ENCODE assay signal across 8 mouse cellular contexts in the genomic region with DNA sequence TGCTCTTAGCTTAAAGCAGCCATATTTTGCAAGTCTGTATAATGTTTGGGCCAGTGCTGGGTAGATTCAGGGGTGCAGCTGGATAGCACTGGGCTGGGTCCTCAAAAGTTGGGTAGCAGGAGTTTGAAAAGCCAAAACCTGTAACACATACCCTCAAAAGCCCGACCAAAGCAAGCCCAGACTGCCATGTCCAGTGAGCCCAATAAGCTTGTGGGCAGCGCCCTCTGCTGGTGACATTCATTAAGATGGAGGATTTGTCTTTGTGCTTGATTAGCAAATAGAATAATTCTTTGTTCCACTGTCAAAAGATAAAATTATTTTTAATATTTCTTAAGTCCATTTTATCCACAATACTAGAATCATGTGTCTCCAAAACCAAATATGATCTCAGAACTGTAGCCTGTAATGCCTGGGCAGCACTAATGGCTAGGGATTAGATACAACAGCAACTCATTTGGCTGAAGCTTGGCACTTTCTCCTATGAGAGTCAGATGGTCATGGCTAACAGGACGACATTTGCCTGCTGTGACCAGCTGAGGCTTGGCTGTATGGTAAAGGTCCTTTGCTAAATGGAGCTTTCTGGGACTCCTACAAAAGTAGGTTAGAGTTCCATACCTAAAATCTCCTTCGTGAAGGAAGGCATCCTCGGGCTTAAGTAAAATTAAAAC. TPM values are rescaled to one million over a fixed set of nuclear protein-coding genes. Genes with fewer than 3 reads are reported as not detected.
DNase-seq lines count a peak whose midpoint lies in the region; ATAC-seq lines count a peak whose summit lies in the region.

No protein-coding gene starts in this region.

- no peaks in the 10 kb centered on the region for H3K9me3 ChIP-seq in heart, embryonic 12.5 days (replicated peaks)
- no peaks in the 10 kb centered on the region for H3K9me3 ChIP-seq in forebrain, embryonic 15.5 days
- no peaks in the 10 kb centered on the region for H3K9me3 ChIP-seq in hindbrain, embryonic 16.5 days (ENCODE audit: control insufficient read depth, low read length)

- no peaks in the 10 kb centered on the region for H3K36me3 ChIP-seq in heart, embryonic 12.5 days
- H3K36me3 ChIP-seq in forebrain, embryonic 15.5 days, result no peaks in the 10 kb centered on the region
- H3K36me3 ChIP-seq in hindbrain, embryonic 16.5 days (ENCODE audit: control insufficient read depth, insufficient read depth, low read length), result no peaks in the 10 kb centered on the region

- 43% methylated on average over 5 of the region's 5 CpGs for WGBS in heart, embryonic 12.5 days
- 39% methylated on average over 5 of the region's 5 CpGs for WGBS in forebrain, embryonic 15.5 days
- WGBS in hindbrain, embryonic 16.5 days, result 41% methylated on average over 5 of the region's 5 CpGs

- H3K4me3 ChIP-seq in heart, embryonic 12.5 days, result no peak overlapping the region
- H3K4me3 ChIP-seq in forebrain, embryonic 15.5 days, result no peak overlapping the region
- H3K4me3 ChIP-seq in hindbrain, embryonic 16.5 days (ENCODE audit: low read length), result no peak overlapping the region

- DNase-seq in heart, adult 11 months, result peak; percentile 91
- peak; percentile 32 for DNase-seq in c-Kit-positive CD71-positive TER-119-positive erythroid progenitor cells, embryonic 14.5 days (ENCODE audit: low spot score)
- DNase-seq in left cerebral cortex, postnatal 36 days (ENCODE audit: low spot score in 2 of 2), result peak; percentile 68 to 80
- peak; percentile 62 to 77 for DNase-seq in natural killer cell, adult 2 months (ENCODE audit: low spot score in 2 of 2)
- peak; percentile 43 to 62 for DNase-seq in spleen, postnatal 36 days (ENCODE audit: low spot score in 2 of 2)

- no peak overlapping the region for H3K9ac ChIP-seq in heart, embryonic 12.5 days
- no peak overlapping the region for H3K9ac ChIP-seq in forebrain, embryonic 15.5 days (replicated peaks)
- no peak overlapping the region for H3K9ac ChIP-seq in hindbrain, embryonic 16.5 days (ENCODE audit: low read depth, low read length)

- ATAC-seq in heart, embryonic 12.5 days (ENCODE audit: insufficient number of reproducible peaks, low FRiP score), result no peak
- ATAC-seq in forebrain, embryonic 15.5 days (replicated peaks), result peak; percentile 71; the same call in 1 of the 2 replicates
- peak; percentile 68 for ATAC-seq in hindbrain, embryonic 16.5 days

- no peaks in the 10 kb centered on the region; the same call in 1 of the 2 replicates for H3K27me3 ChIP-seq in heart, embryonic 12.5 days (replicated peaks)
- no peaks in the 10 kb centered on the region for H3K27me3 ChIP-seq in forebrain, embryonic 15.5 days
- H3K27me3 ChIP-seq in hindbrain, embryonic 16.5 days (replicated peaks; ENCODE audit: control insufficient read depth, insufficient read depth, low read length), result no peaks in the 10 kb centered on the region

- intact Hi-C loops in left cerebral cortex, postnatal 36 days (cut with DNase I), result loop anchor here (1.0 to 5.0 kb wide), 4 partner anchors 58 to 514 kb away; no protein-coding TSS in a partner anchor

- no peaks in the 10 kb centered on the region for H3K4me1 ChIP-seq in heart, embryonic 12.5 days (replicated peaks)
- H3K4me1 ChIP-seq in forebrain, embryonic 15.5 days, result no peaks in the 10 kb centered on the region
- H3K4me1 ChIP-seq in hindbrain, embryonic 16.5 days (ENCODE audit: control insufficient read depth, insufficient read depth, low read depth, low read length), result no peaks in the 10 kb centered on the region

- H3K27ac ChIP-seq in heart, embryonic 12.5 days (ENCODE audit: poor library complexity, severe bottlenecking), result no peak overlapping the region
- H3K27ac ChIP-seq in forebrain, embryonic 15.5 days (replicated peaks), result no peak overlapping the region
- H3K27ac ChIP-seq in hindbrain, embryonic 16.5 days (ENCODE audit: low read depth, low read length), result no peak overlapping the region

- no peak overlapping the region for H3K4me2 ChIP-seq in heart, embryonic 12.5 days
- no peak overlapping the region for H3K4me2 ChIP-seq in forebrain, embryonic 15.5 days (replicated peaks)
- no peak overlapping the region for H3K4me2 ChIP-seq in hindbrain, embryonic 16.5 days (ENCODE audit: low read length)

RNA-seq across cellular contexts. Expression of gene Cnga3, which starts 36.5 kb away (rescaled TPM):
- not detected in 2 replicates for polyA plus RNA-seq in heart, embryonic 12.5 days (2016; fragmentation: Nextera tagmentation; extraction: Ambion mirVana)
- 0.19 and 0.29 TPM in 2 replicates for polyA plus RNA-seq in forebrain, embryonic 15.5 days (2015; fragmentation: Nextera tagmentation; extraction: Ambion mirVana)
- polyA plus RNA-seq in hindbrain, embryonic 16.5 days (2015; fragmentation: Nextera tagmentation; extraction: Ambion mirVana), result 0.12 and 0.20 TPM in 2 replicates
- under 1 TPM in 1 of 2 experiments, not detected in 1; 0.29 TPM for total RNA-seq in left cerebral cortex, postnatal 36 days (2021)

RNA-seq across cellular contexts. Expression of gene Inpp4a, which starts 48.9 kb away (rescaled TPM):
- polyA plus RNA-seq in heart, embryonic 12.5 days (2016; fragmentation: Nextera tagmentation; extraction: Ambion mirVana), result 14.9 and 15.4 TPM in 2 replicates
- polyA plus RNA-seq in forebrain, embryonic 15.5 days (2015; fragmentation: Nextera tagmentation; extraction: Ambion mirVana), result 55.0 and 56.0 TPM in 2 replicates
- polyA plus RNA-seq in hindbrain, embryonic 16.5 days (2015; fragmentation: Nextera tagmentation; extraction: Ambion mirVana), result 74.5 and 74.9 TPM in 2 replicates
- total RNA-seq in left cerebral cortex, postnatal 36 days (2021), result 100 to 1,000 TPM; 207 to 211 TPM

Comparison
In these comparisons a context has a peak if more than half of its experiments do, and no peak if none do; other contexts are left out.
1. DNase-seq: peak in every context shown above with its lines; median percentile 91 in heart, adult 11 months; 74 in left cerebral cortex, postnatal 36 days; 70 in natural killer cell, adult 2 months; 52 in spleen, postnatal 36 days; 32 in c-Kit-positive CD71-positive TER-119-positive erythroid progenitor cells, embryonic 14.5 days.